Mouse (Mus musculus) right cerebral cortex, adult 2 months (tissue): ENCODE measurements around the gene Utp11.

Source experiments
- DNase-seq, 2 experiments: peaks; one replicate each; pipeline ENCODE4 v3.0.0; 2021 to 2022; ENCODE audit warnings: low spot score in 2 of 2

Gene Utp11

GRCm38 (mm10) chr4:124672347-124673320 is 20.8 kb downstream of the Utp11 start:
- no peak for DNase-seq

- DNase-seq = no peak
These were observed 21.8 kb downstream of the Utp11 start for GRCm38 (mm10) chr4:124671583-124671982.

- no peak for DNase-seq
These were observed 23.2 kb downstream of the Utp11 start for GRCm38 (mm10) chr4:124670232-124670631.

DNA sequence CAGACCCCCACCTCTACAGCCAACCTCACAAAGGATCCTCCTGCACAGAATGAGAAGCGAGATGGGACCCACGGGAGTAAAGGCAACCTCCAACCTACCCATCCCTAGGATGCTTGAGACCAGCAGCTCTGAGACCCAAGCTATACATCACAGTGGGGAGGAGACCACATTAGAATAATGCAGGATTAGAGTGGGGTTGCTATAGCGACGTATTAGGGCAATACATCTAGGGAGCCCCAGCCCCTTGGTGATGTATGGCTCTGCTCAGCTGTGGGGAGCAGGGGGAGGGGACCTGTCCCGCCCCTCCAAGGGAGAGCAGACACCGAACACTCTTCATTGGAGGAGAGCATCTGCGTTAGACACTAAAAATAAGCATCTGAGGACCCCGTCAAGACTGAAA is 25.3 kb downstream of the Utp11 start:
- no peak for DNase-seq

GRCm38 (mm10) chr4:124667476-124668033 is 25.8 kb downstream of the Utp11 start:
- DNase-seq = no peak

- DNase-seq = peak in 1 of 2 experiments; percentile 25
These were observed 28.8 kb downstream of the Utp11 start for GRCm38 (mm10) chr4:124664604-124665003.

DNA sequence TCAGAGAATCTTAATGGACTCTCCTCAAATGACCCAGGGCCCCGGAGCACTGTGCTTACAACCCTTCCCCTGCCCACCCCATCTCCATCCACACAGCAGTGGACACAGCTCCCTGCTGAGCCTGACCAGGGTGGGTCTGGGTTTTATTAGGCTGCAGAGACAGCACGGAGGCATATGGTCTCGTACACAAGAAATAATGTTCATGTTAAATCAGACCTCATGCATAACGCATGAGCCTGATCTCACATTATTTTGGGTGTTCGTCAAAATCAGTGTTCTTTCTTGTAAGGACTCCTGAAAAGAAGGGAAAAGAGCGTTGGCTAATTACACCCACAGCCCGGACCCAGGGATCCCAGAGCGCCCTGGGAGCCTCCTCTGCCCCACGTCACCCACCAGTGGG is 29.2 kb downstream of the Utp11 start:
- no peak for DNase-seq

DNA sequence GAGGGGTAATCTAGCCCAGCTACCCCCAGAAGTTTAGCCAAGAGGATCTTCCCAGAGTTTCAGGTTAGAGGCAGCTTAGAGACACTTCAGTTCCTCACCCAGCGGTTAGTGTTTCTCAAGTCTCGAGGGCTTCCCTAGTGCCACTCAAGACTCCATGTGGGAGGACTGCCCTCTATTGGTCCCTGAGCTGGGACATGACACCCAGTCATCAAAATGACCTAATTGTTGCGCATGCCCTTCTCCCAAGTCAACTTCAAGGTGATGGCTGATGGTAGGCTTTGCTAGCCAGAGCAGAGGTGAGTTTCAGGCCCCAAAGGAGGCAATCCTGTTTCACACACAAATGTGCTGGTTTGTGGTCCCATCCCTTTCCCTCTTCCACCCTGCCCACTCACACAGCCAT is 30.4 kb downstream of the Utp11 start:
- no peak for DNase-seq

- no peak for DNase-seq
These were observed 32.8 kb downstream of the Utp11 start for GRCm38 (mm10) chr4:124660603-124661002.

- no peak for DNase-seq
These were observed 33.9 kb downstream of the Utp11 start for GRCm38 (mm10) chr4:124659251-124660217.

- no peak for DNase-seq
These were observed 35.0 kb downstream of the Utp11 start for GRCm38 (mm10) chr4:124658412-124658851.

- DNase-seq = no peak
These were observed 35.6 kb downstream of the Utp11 start for GRCm38 (mm10) chr4:124657781-124658180.

- DNase-seq = peak; percentile 81 to 85
These were observed 36.3 kb downstream of the Utp11 start for GRCm38 (mm10) chr4:124656854-124657650.

DNA sequence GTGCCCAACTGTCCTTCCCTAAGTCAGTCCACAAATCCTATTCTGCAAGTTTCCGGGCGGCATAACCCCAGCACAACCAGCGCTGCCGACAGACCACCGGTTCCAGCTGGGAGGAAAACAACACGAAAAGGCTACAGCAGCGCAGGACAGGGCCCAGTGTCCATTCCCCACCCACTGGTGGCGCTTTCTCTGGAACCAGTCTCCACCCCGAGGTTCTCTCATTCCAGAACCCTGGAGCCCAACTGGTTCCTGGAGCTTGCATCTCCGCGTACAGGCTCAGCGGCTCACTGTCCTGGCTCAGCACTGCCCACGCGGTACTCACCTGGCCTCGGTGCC is 36.9 kb downstream of the Utp11 start, which contains the start of gene Pou3f1:
Gene Pou3f1 (plus strand): TSS at position 290 of the 336 bp plus-strand sequence.
- DNase-seq = no peak

DNA sequence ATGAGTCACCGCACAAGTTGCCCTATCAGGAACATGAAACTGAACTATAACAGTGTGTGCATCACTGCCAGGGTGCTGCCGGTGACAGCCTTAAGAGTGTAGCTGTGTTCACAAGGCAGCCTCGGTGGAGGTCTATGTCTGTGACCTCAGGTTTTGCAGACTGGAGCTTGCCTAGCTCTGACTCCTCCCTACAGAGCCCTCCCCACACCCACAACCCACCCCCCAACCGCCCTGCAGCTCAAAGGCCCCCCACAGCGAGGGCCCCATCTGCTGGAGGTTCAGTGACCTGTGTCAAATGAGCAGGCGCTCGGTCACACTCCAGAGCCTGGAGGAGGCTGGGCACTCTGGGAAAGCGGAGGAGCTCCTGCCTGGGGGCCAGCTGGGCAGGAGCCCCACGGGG is 40.5 kb downstream of the Utp11 start:
- no peak for DNase-seq

DNA sequence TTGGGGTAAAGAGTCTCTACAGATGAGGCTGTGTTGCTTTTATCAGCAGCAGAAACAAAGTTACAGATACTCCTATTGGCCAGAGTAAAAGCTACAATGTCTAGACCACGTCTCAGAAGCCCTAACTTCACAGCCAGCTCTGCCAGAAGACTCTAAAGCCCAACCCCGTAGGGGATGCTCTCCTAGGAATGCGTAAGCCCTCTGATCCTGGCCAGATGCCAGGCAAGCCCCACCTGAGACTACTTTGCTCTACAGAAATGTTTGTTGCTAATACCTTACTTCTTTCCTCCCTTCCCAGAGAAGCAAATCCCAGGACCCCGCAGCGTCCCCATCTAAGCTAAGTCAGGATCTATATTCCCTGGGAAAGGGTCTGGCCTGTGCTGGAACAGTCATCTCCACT is 45.5 kb downstream of the Utp11 start:
- DNase-seq = no peak

- DNase-seq = no peak
These were observed 46.8 kb downstream of the Utp11 start for GRCm38 (mm10) chr4:124646591-124646990.

GRCm38 (mm10) chr4:124644974-124645433 is 48.4 kb downstream of the Utp11 start:
- DNase-seq = no peak

DNA sequence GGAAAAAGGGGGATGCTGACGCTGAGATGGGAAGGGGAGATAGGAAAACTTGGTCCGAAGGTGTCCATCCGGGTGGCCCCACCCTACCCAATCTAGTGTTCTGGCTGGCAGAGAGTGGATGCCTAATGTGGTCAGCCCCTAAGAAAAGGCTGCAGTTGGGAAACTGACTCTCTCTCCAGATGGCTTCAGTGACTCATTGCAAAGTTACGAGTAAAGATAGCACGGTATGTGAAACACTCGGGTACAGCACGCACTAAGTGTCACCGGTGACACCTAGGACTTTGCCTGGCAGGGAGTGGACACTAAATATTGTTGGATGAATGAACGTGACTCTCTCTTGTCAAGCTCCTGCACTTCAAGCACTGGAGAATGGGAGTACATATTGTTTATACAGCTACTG is 49.5 kb downstream of the Utp11 start:
- no peak for DNase-seq

- no peak for DNase-seq
These were observed 53.7 kb downstream of the Utp11 start for GRCm38 (mm10) chr4:124639715-124640114.

DNA sequence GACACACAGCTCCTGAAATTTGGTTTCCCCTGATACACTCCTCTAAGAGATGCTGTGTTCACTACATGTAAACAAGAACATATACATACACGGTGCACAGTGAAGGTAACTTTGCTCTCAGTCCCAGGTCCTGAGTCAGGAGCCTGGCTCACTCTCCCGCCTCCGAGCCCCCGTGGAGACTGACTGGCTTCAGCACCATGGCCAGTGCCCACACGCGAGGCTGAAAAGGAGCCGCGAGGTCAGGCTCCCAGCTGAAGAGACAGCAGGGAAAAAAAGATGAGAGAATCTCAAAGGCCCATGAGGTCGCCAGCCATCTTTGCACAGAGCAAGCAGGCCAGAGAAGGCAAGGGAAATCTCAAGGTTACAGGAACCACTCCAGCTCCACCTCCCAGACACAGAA is 60.1 kb downstream of the Utp11 start:
- no peak for DNase-seq
